In the genomic region with DNA sequence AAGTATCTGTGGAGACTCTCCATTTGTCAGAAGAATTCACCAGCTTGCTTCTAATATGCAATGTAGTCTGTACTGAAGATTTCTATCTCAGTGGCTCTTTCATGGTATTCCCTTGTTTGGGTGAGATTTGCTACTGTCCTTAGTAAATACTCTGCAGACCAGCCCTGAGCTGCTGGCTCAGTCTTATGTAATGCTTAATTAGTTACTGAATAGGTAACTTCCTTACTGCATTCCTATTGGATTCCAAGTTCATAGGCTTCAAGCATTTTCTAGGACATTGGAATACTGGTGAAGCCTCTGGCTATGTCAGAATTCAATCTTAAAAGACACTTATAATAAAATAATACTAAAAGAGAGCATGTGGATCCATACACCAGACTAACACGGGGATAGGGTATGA, we compare ENCODE assay signal across 8 mouse cellular contexts. TPM values are rescaled to one million over a fixed set of nuclear protein-coding genes. Genes with fewer than 3 reads are reported as not detected.
DNase-seq lines count a peak whose midpoint lies in the region; ATAC-seq and TF ChIP-seq lines count a peak whose summit lies in the region.
"Not testable (repeated sequence)": the region's sequence is repeated elsewhere in the genome, so short reads cannot be mapped to it uniquely, and the experiment has no call there.
"Had no signal": no experiment of that assay in that cellular context is flagged by ENCODE, and none has a peak within 500 bp of the region (broad histone marks: within the 10 kb centered on the region; RNA-seq: fewer than 3 reads in every experiment).

No protein-coding gene starts in this region.

- not testable (repeated sequence) for TF ChIP-seq POLR2A in kidney, adult 2 months (IDR thresholded peaks at IDR 0.05; ENCODE audit: low read depth, low read length)

- not testable (repeated sequence) for DNase-seq in Patski (ENCODE audit: low read depth, low spot score)
- DNase-seq in kidney, adult 11 months, result peak; percentile 30
- peak; percentile 79 for DNase-seq in kidney, adult 2 months
- peak; percentile 13 to 53 for DNase-seq in kidney, adult 8-10 months
- peak; percentile 77 for DNase-seq in kidney, adult 9 months
- DNase-seq in kidney, postnatal 36 days, result peak; percentile 5 to 53

- not testable (repeated sequence) for TF ChIP-seq CTCF in Patski (IDR thresholded peaks at IDR 0.05); kidney, adult 2 months (conservative IDR thresholded peaks at IDR 0.05; ENCODE audit: insufficient read depth, insufficient read length, low read depth, low read length)

- CTCF ChIA-PET in Patski (lab: Charles Lee), result interaction anchor here (0.9 to 1.4 kb wide), 2 partner anchors 9 to 16 kb away, joined by 3 read pairs; no protein-coding TSS in a partner anchor

- not testable (repeated sequence) for H3K27me3 ChIP-seq in Patski; kidney, adult 2 months (replicated peaks; ENCODE audit: control insufficient read depth, insufficient read depth, low read length)

- peak; percentile 48 for ATAC-seq in Patski

- POLR2A ChIA-PET in Patski (lab: Charles Lee), result not testable (repeated sequence)

- H3K4me3 ChIP-seq in kidney, adult 2 months (ENCODE audit: insufficient read depth, low read depth, low read length), result not testable (repeated sequence)

- in situ Hi-C loops in Patski (cut with MboI; ENCODE audit: low pct_unique_long_range_greater_than_20kb), result not testable (repeated sequence)

- WGBS in kidney, adult 2 months, result 43% methylated on average over 1 of the region's 1 CpGs

- not testable (repeated sequence) for H3K36me3 ChIP-seq in kidney, adult 2 months (ENCODE audit: control insufficient read depth, insufficient read depth, low read length)

- H3K4me1 ChIP-seq in kidney, adult 2 months (ENCODE audit: control insufficient read depth, insufficient read depth, low read length), result not testable (repeated sequence)

- H3K27ac ChIP-seq in kidney, adult 2 months (ENCODE audit: insufficient read depth, low read depth, low read length), result not testable (repeated sequence)

RNA-seq across cellular contexts. Expression of a gene that starts 22.3 kb away (rescaled TPM):
- 0.01 TPM for polyA plus RNA-seq in Patski (2021)
- polyA plus RNA-seq in kidney, adult 2 months (2012; rRNA removed), result 11.8 and 12.3 TPM in 2 replicates
- polyA plus RNA-seq: activated CD4-positive, CD25-positive, alpha-beta regulatory T cell, adult 4 months; G1E had no signal

Comparison
In these comparisons a context has a peak if more than half of its experiments do, and no peak if none do; other contexts are left out.
1. RNA of a gene that starts 22.3 kb away (polyA plus RNA-seq): 11.8 to 12.3 TPM in kidney, adult 2 months; 0.01 TPM in Patski (single experiment); every median in the first group is over 10 times any median in the second.